Mouse (Mus musculus) CH12.LX (cell line): Measurements from ENCODE around the gene Il11.

Experiments
- NRF1 ChIP-seq: IDR thresholded peaks from 2 replicates; pipeline ENCODE4 v1.6.1; 2014; ENCODE audit warnings: low read depth, mild to moderate bottlenecking, inconsistent platforms, low read length, improper control_type of control experiment, moderate library complexity
- POLR2AphosphoS2 ChIP-seq: IDR thresholded peaks from 2 replicates; pipeline ENCODE4 v1.6.1; 2011; ENCODE audit warnings: low read depth, low read length, improper control_type of control experiment
- SMC3 ChIP-seq: IDR thresholded peaks from 2 replicates; pipeline ENCODE4 v1.6.1; 2011; ENCODE audit warnings: low read depth, low read length, improper control_type of control experiment
- UBTF ChIP-seq: IDR thresholded peaks from 2 replicates; pipeline ENCODE4 v1.6.1; 2012; ENCODE audit warnings: low read depth, mild to moderate bottlenecking, inconsistent platforms, low read length, improper control_type of control experiment, moderate library complexity
- ZMIZ1 ChIP-seq: IDR thresholded peaks from 2 replicates; pipeline ENCODE4 v1.6.1; 2012; ENCODE audit warnings: low read depth, mild to moderate bottlenecking, inconsistent platforms, low read length, improper control_type of control experiment

DNA sequence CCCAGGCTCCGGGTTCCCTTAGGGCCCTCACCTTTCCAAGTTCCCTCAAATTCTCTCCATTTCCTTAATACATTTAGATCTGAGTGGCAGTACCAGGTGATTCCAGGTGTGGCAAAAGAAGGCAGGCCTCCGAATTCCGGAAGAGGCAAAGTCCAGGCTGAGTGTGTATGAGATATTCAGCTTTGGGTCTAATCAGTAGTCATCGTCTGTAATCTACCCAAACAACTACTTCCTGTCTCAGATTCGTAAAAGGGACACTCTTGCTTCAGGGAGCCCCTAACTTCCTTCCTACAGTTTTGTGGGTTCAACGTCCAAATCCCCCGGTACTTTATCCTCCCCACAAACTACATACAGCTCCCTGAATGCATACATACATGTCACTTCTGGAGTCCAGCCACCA is 57.5 kb downstream of the Il11 start, which contains the start of gene Tmem150b:
- TF ChIP-seq POLR2AphosphoS2 (no peak), NRF1 (no peak), UBTF (no peak), ZMIZ1 (no peak), SMC3 (no peak)
